Mouse (Mus musculus) CD4-positive, CD25-positive, alpha-beta regulatory T cell, adult 2 months (primary cell): ENCODE data around the gene Bbs9.
"Not testable (repeated sequence)": the region's sequence is repeated elsewhere in the genome, so short reads cannot be mapped to it uniquely, and the experiment has no call there.

Experiments used
- DNase-seq: peaks from one replicate; pipeline ENCODE4 v3.0.0-alpha.2; 2012; ENCODE audit warnings: low read depth, low spot score

The Bbs9 gene

GRCm38 (mm10) chr9:22846783-22847182 is 371.3 kb downstream of the Bbs9 start:
- no peak for DNase-seq

DNA sequence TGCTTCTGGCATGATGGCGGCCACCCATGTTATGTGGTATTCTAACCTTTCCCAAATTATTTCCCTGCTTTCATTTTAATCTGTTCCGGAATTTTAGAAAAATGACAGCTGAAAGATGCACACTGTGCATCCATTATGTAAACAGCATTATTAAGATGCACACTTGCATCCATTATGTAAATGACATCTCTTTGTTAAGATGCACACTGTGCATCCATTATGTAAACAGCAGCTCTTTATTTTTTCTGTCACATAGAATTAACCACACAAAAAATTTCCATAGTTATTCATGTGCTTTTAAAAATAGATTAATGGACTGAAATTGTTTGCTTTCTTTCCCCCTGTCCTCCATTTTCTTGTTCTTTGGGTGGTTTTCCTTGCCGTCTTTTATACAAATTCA is 373.3 kb downstream of the Bbs9 start:
- no peak for DNase-seq

GRCm38 (mm10) chr9:22849212-22849611 is 373.7 kb downstream of the Bbs9 start:
- no peak for DNase-seq

- DNase-seq = not testable (repeated sequence)
Measured at GRCm38 (mm10) chr9:22869147-22869546, 393.6 kb downstream of the Bbs9 start.

GRCm38 (mm10) chr9:22870661-22871060 is 395.1 kb downstream of the Bbs9 start:
- DNase-seq = no peak

GRCm38 (mm10) chr9:22875231-22875630 is 399.7 kb downstream of the Bbs9 start:
- no peak for DNase-seq

- DNase-seq = no peak
Measured at GRCm38 (mm10) chr9:22879266-22879665, 403.8 kb downstream of the Bbs9 start.

GRCm38 (mm10) chr9:22886351-22886750 is 410.8 kb downstream of the Bbs9 start:
- no peak for DNase-seq

- no peak for DNase-seq
Measured at GRCm38 (mm10) chr9:22905434-22905833, 429.9 kb downstream of the Bbs9 start.

DNA sequence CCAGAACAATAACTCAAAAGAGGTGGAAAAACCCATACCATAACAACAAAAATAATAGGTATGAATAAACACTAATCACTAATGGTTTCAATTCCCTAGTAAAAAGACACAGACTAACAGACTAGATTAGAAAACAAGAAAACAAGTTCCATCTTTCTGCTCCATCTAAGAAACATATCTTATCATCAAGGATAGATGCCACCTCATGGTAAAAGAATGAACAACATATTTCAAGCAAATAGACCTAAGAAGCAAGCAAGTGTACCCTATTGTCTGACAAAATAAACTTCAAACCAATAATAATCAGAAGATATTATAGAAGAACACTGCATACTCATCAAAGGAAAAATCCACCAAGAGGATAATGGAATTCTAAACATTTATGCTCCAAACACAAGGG is 441.3 kb downstream of the Bbs9 start:
- DNase-seq = peak; percentile 6

DNA sequence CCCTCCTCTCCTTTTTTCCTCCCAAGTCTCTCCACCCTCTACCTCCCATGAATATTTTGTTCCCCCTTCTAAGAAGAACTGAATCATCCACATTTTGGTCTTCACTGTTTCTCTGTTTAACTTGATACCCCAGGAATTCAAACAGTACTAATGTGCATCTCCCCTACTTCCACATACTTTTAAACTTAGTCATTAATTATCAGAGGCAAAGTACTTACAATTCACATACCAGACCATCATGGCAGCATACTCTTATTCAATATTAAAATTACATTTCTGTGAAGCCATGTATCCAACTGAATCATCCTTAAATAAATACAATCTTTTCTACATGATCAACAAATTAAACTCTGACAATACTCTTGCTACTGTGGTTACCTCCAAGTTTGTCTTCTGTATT is 460.1 kb downstream of the Bbs9 start:
- DNase-seq = no peak
